Mouse (Mus musculus) MEL-GATA-1-ER (cell line): Measurements from ENCODE around the gene Hras.

Experiments used
- DNase-seq: peaks from one replicate; pipeline ENCODE4 v3.0.0-alpha.2; 2012; ENCODE audit warnings: low read depth; ENCODE audit errors: extremely low read depth

The Hras gene

GRCm38 (mm10) chr7:141176173-141176572 lies 17.6 kb downstream of the Hras start:
- DNase-seq, result peak; percentile 68

- no peak for DNase-seq
Measured at GRCm38 (mm10) chr7:141175068-141175467, 18.7 kb downstream of the Hras start.

GRCm38 (mm10) chr7:141173323-141173850 lies 20.4 kb downstream of the Hras start:
- DNase-seq, result no peak

- peak; percentile 86 for DNase-seq
Measured at GRCm38 (mm10) chr7:141172116-141173006, 21.4 kb downstream of the Hras start, which contains the start of gene Rnh1. Gene Rnh1 (minus strand): TSS chr7:141172857.

GRCm38 (mm10) chr7:141169866-141170265 lies 23.9 kb downstream of the Hras start:
- DNase-seq, result no peak

- DNase-seq, result no peak
Measured at GRCm38 (mm10) chr7:141169300-141169699, 24.5 kb downstream of the Hras start.

GRCm38 (mm10) chr7:141168518-141168953 lies 25.3 kb downstream of the Hras start:
- DNase-seq, result peak; percentile 74

GRCm38 (mm10) chr7:141167901-141168517 lies 25.8 kb downstream of the Hras start:
- peak; percentile 31 for DNase-seq

- DNase-seq, result no peak
Measured at GRCm38 (mm10) chr7:141164850-141165249, 29.0 kb downstream of the Hras start.

- no peak for DNase-seq
Measured at GRCm38 (mm10) chr7:141164397-141164796, 29.4 kb downstream of the Hras start.

- no peak for DNase-seq
Measured at GRCm38 (mm10) chr7:141155362-141155761, 38.4 kb downstream of the Hras start.

GRCm38 (mm10) chr7:141148639-141149038 lies 45.2 kb downstream of the Hras start:
- DNase-seq, result no peak

GRCm38 (mm10) chr7:141147044-141147443 lies 46.8 kb downstream of the Hras start:
- no peak for DNase-seq

- DNase-seq, result no peak
Measured at GRCm38 (mm10) chr7:141146043-141146595, 47.7 kb downstream of the Hras start.

- DNase-seq, result no peak
Measured at GRCm38 (mm10) chr7:141145403-141145802, 48.4 kb downstream of the Hras start.

GRCm38 (mm10) chr7:141144650-141145049 lies 49.2 kb downstream of the Hras start:
- no peak for DNase-seq

- DNase-seq, result no peak
Measured at GRCm38 (mm10) chr7:141143861-141144260, 49.9 kb downstream of the Hras start.

GRCm38 (mm10) chr7:141143112-141143511 lies 50.7 kb downstream of the Hras start:
- DNase-seq, result peak; percentile 26

- peak; percentile 44 for DNase-seq
Measured at GRCm38 (mm10) chr7:141141326-141141725, 52.5 kb downstream of the Hras start.
